Mouse (Mus musculus) MEL (cell line): ENCODE measurements around the gene Myl6. TPM values are rescaled to one million over a fixed set of nuclear protein-coding genes. Genes with fewer than 3 reads are reported as not detected.

Experiments
- DNase-seq: peaks from one replicate; pipeline ENCODE4 v3.0.0; 2011; ENCODE audit warnings: low read depth, low spot score
- H3K27ac ChIP-seq: 2 replicates; pipeline ENCODE4 v1.5.1; 2012; ENCODE audit warnings: low read depth, mild to moderate bottlenecking, control low read depth, low read length, moderate library complexity; ENCODE audit not compliant: control insufficient read depth
- H3K27me3 ChIP-seq, 2 experiments: fragments of 150-350 bp in 1 of 2; sonication (generic) in 1 of 2; 2 replicates each; pipeline ENCODE4 v1.6.1; 2012; ENCODE audit warnings: low read length in 2 of 2, mild to moderate bottlenecking in 2 of 2, improper control_type of control experiment in 1 of 2, moderate library complexity in 1 of 2; ENCODE audit not compliant: insufficient read depth in 2 of 2, control insufficient read depth in 1 of 2
- H3K36me3 ChIP-seq, 2 experiments: 2 replicates each; pipeline ENCODE4 v1.6.1; 2012 to 2014; ENCODE audit warnings: low read length in 2 of 2, improper control_type of control experiment in 1 of 2, inconsistent platforms in 1 of 2, mild to moderate bottlenecking in 1 of 2; ENCODE audit not compliant: insufficient read depth in 2 of 2, control insufficient read depth in 1 of 2
- H3K4me1 ChIP-seq, 2 experiments: fragments of 150-350 bp in 1 of 2; sonication (generic) in 1 of 2; 2 replicates each; pipeline ENCODE4 v1.6.1; 2012; ENCODE audit warnings: low read length in 2 of 2, improper control_type of control experiment in 1 of 2, mild to moderate bottlenecking in 1 of 2; ENCODE audit not compliant: insufficient read depth in 2 of 2, control insufficient read depth in 1 of 2
- H3K4me3 ChIP-seq, 2 experiments: fragments of 150-350 bp in 1 of 2; sonication (generic) in 1 of 2; 2 replicates each; pipeline ENCODE4 v1.5.1; 2012; ENCODE audit warnings: low read depth in 2 of 2, low read length in 2 of 2, mild to moderate bottlenecking in 2 of 2, moderate library complexity in 2 of 2, control low read depth in 1 of 2, improper control_type of control experiment in 1 of 2; ENCODE audit not compliant: control insufficient read depth in 1 of 2, insufficient read depth in 1 of 2
- H3K79me2 ChIP-seq: 2 replicates; pipeline ENCODE4 v1.6.1; 2012; ENCODE audit warnings: mild to moderate bottlenecking, low read length, moderate library complexity; ENCODE audit not compliant: control insufficient read depth, poor library complexity, insufficient read depth
- H3K9ac ChIP-seq: 2 replicates; pipeline ENCODE4 v1.6.1; 2012; ENCODE audit warnings: low read depth, mild to moderate bottlenecking, control low read depth, low read length, moderate library complexity; ENCODE audit not compliant: control insufficient read depth, poor library complexity, severe bottlenecking
- H3K9me3 ChIP-seq: fragments of 150-350 bp; sonication (generic); replicated peaks from 2 replicates; pipeline ENCODE4 v1.6.1; 2012; ENCODE audit warnings: mild to moderate bottlenecking, low read length, improper control_type of control experiment, moderate library complexity; ENCODE audit not compliant: insufficient read depth
- CHD1 ChIP-seq: IDR thresholded peaks from 2 replicates; pipeline ENCODE4 v1.6.1; 2012; ENCODE audit warnings: low read depth, mild to moderate bottlenecking, inconsistent platforms, low read length, improper control_type of control experiment
- CHD2 ChIP-seq: IDR thresholded peaks from 2 replicates; pipeline ENCODE4 v1.6.1; 2011; ENCODE audit warnings: low read length, improper control_type of control experiment
- E2F4 ChIP-seq: IDR thresholded peaks from 2 replicates; pipeline ENCODE4 v1.6.1; 2011; ENCODE audit warnings: low read depth, low read length, improper control_type of control experiment, borderline replicate concordance
- EP300 ChIP-seq, 2 experiments: IDR thresholded peaks; 2 replicates each; pipeline ENCODE4 v1.6.1; 2011; ENCODE audit warnings: improper control_type of control experiment in 2 of 2, low read length in 2 of 2, low read depth in 1 of 2, mild to moderate bottlenecking in 1 of 2
- ETS1 ChIP-seq: IDR thresholded peaks from 2 replicates; pipeline ENCODE4 v1.6.1; 2012; ENCODE audit warnings: low read depth, mild to moderate bottlenecking, inconsistent platforms, low read length, improper control_type of control experiment, moderate library complexity
- GATA1 ChIP-seq: IDR thresholded peaks from 2 replicates; pipeline ENCODE4 v1.6.1; 2011; ENCODE audit warnings: low read depth, low read length, improper control_type of control experiment
- JUND ChIP-seq: IDR thresholded peaks from 2 replicates; pipeline ENCODE4 v1.6.1; 2011; ENCODE audit warnings: low read depth, mild to moderate bottlenecking, improper control_type of control experiment, low read length
- MAFK ChIP-seq: IDR thresholded peaks from 2 replicates; pipeline ENCODE4 v1.6.1; 2011; ENCODE audit warnings: low read depth, mild to moderate bottlenecking, low read length, improper control_type of control experiment, borderline replicate concordance
- MAZ ChIP-seq: IDR thresholded peaks from 2 replicates; pipeline ENCODE4 v1.6.1; 2012; ENCODE audit warnings: low read depth, mild to moderate bottlenecking, inconsistent platforms, low read length, improper control_type of control experiment
- MEF2A ChIP-seq: IDR thresholded peaks from 2 replicates; pipeline ENCODE4 v1.6.1; 2014; ENCODE audit warnings: low read depth, mild to moderate bottlenecking, inconsistent platforms, low read length, improper control_type of control experiment; ENCODE audit not compliant: poor library complexity, insufficient replicate concordance, severe bottlenecking; ENCODE audit errors: extremely low read depth
- MXI1 ChIP-seq: IDR thresholded peaks from 2 replicates; pipeline ENCODE4 v1.6.1; 2011; ENCODE audit warnings: mild to moderate bottlenecking, low read depth, low read length, improper control_type of control experiment
- MYB ChIP-seq: IDR thresholded peaks from 2 replicates; pipeline ENCODE4 v1.6.1; 2011; ENCODE audit warnings: mild to moderate bottlenecking, low read depth, low read length, improper control_type of control experiment
- NELFE ChIP-seq: IDR thresholded peaks from 2 replicates; pipeline ENCODE4 v1.6.1; 2011; ENCODE audit warnings: low read depth, low read length, improper control_type of control experiment
- POLR2AphosphoS2 ChIP-seq: IDR thresholded peaks from 2 replicates; pipeline ENCODE4 v1.6.1; 2011; ENCODE audit warnings: low read length, improper control_type of control experiment
- POLR2AphosphoS5 ChIP-seq: IDR thresholded peaks from 2 replicates; pipeline ENCODE4 v1.6.1; 2012; ENCODE audit warnings: low read depth, borderline replicate concordance, mild to moderate bottlenecking, inconsistent platforms, low read length, moderate library complexity, mixed read lengths
- RAD21 ChIP-seq: IDR thresholded peaks from 2 replicates; pipeline ENCODE4 v1.6.1; 2011; ENCODE audit warnings: mild to moderate bottlenecking, low read depth, low read length, improper control_type of control experiment
- RCOR1 ChIP-seq: IDR thresholded peaks from 2 replicates; pipeline ENCODE4 v1.6.1; 2012; ENCODE audit warnings: low read depth, mild to moderate bottlenecking, inconsistent platforms, low read length, improper control_type of control experiment
- SIN3A ChIP-seq: IDR thresholded peaks from 2 replicates; pipeline ENCODE4 v1.6.1; 2012; ENCODE audit warnings: low read length, improper control_type of control experiment, inconsistent platforms
- TBP ChIP-seq: IDR thresholded peaks from 2 replicates; pipeline ENCODE4 v1.8.0; 2011; ENCODE audit warnings: low read depth, low read length, improper control_type of control experiment
- UBTF ChIP-seq: IDR thresholded peaks from 2 replicates; pipeline ENCODE4 v1.6.1; 2012; ENCODE audit warnings: low read depth, mild to moderate bottlenecking, inconsistent platforms, low read length, improper control_type of control experiment, moderate library complexity, borderline replicate concordance; ENCODE audit not compliant: insufficient read depth
- ZC3H11A ChIP-seq: IDR thresholded peaks from 2 replicates; pipeline ENCODE4 v1.6.1; 2012; ENCODE audit warnings: low read depth, mild to moderate bottlenecking, inconsistent platforms, low read length, improper control_type of control experiment
- ZKSCAN1 ChIP-seq: IDR thresholded peaks from 2 replicates; pipeline ENCODE4 v1.6.1; 2012; ENCODE audit warnings: low read depth, mild to moderate bottlenecking, inconsistent platforms, low read length, improper control_type of control experiment, moderate library complexity
- ZMIZ1 ChIP-seq: IDR thresholded peaks from 2 replicates; pipeline ENCODE4 v1.6.1; 2012; ENCODE audit warnings: low read depth, mild to moderate bottlenecking, inconsistent platforms, low read length, improper control_type of control experiment, moderate library complexity
- polyA plus RNA-seq, 2 experiments: library from polyadenylated mRNA; stranded (reverse) in 1 of 2; unstranded in 1 of 2; fragments of >175 nt in 1 of 2; fragments of >200 nt in 1 of 2; gene quantifications; 2 replicates each; pipeline versions ENCODE4 v1.2.1 to v1.2.4; 2012; ENCODE audit warnings: low replicate concordance in 2 of 2, low read depth in 1 of 2; ENCODE audit not compliant: insufficient read length in 2 of 2, insufficient read depth in 1 of 2, missing spikeins in 1 of 2
- total RNA-seq: library from RNA; depleted of rRNA; stranded (reverse); fragments of 300-350 nt; gene quantifications from 2 replicates; pipeline ENCODE4 v1.2.3, GENCODE M21; 2012

Gene Myl6
- total and polyA plus RNA-seq, 3 experiments: 399 to 589 TPM; not detected in 1

DNA sequence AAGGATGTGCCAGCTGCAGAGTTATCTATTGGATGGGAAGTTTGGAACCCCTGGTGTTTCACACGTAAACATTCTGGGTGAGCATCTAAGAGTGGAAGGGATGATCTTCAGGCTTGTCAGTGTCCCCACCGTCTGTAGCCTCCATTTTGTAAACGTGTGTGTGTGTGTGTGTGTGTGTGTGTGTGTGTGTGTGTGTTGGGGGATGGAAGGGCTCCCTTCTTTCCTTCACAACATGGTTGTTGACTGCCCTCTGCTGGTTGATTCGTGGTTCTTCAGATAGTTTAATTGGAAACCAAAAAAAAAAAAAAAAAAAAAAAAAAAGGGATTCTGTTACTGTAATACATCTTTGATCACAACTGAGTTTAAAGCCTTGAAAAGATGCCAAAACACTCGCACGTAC lies 38.7 kb downstream of the Myl6 start (continued):
- TF ChIP-seq ZKSCAN1 (peak; percentile 82; the same call in 1 of the 2 replicates), POLR2AphosphoS5 (no peak), JUND (no peak), ZC3H11A (peak; percentile 74), MYB (no peak), EP300 (IDR thresholded peaks at IDR 0.05; ENCODE audit: low read depth in 1 of 2, low read length in 2 of 2) (peak in 1 of 2 experiments; percentile 24; a peak in 1 of 4 replicates), E2F4 (no peak), UBTF (no peak), RCOR1 (peak; percentile 40; the same call in 1 of the 2 replicates), NELFE (no peak; the same call in 1 of the 2 replicates)

DNA sequence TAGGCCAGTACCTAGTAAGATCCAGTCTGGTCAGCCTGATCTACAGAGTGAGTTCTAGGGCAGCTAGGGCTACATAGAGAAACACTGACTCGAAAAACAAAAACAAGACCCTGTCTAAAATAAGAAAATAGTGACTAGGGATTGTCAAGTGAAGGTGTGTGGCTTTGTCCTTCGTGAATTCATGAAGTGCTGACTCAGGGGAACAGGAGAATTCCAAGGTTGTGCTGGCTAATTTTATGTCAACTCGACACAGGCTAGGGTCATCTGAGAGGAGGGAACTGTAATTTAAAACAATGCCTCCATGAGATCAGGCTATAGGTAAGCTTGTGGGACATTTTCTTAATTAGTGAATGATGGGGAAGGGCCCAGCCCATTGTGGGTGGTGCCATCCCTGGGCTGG lies 39.5 kb downstream of the Myl6 start:
- DNase-seq: no peak
- Histone ChIP-seq H3K27ac (no peak overlapping the region), H3K79me2 (peaks cover 5% of the 10 kb centered on the region; the same call in 1 of the 2 replicates), H3K36me3 (no peaks in the 10 kb centered on the region), H3K9me3 (no peaks in the 10 kb centered on the region), H3K4me3 (no peak overlapping the region), H3K4me1 (peaks cover 0 to 8% of the 10 kb centered on the region in 2 experiments; a peak in 2 of 4 replicates), H3K27me3 (no peaks in the 10 kb centered on the region), H3K9ac (no peak overlapping the region)
- TF ChIP-seq ETS1 (no peak), MAZ (no peak), RAD21 (no peak), GATA1 (no peak), MEF2A (no peak), ZC3H11A (no peak), MAFK (no peak), SIN3A (no peak), POLR2AphosphoS5 (no peak), POLR2AphosphoS2 (no peak), UBTF (no peak), TBP (no peak), CHD2 (no peak), ZMIZ1 (no peak), CHD1 (no peak), RCOR1 (no peak), MXI1 (no peak)
